Mouse (Mus musculus) heart, embryonic 13.5 days (tissue): ENCODE results near the gene Zscan25. TPM values are rescaled to one million over a fixed set of nuclear protein-coding genes. Genes with fewer than 3 reads are reported as not detected.
"Not testable (repeated sequence)": the region's sequence is repeated elsewhere in the genome, so short reads cannot be mapped to it uniquely, and the experiment has no call there.

Source experiments
- ATAC-seq: fragments of 200-750 bp; cut with Nextera tagmentation; 2 replicates; pipeline ENCODE4 v1.8.0; 2017; ENCODE audit warnings: moderate TSS enrichment; ENCODE audit not compliant: insufficient number of reproducible peaks, low FRiP score, low TSS enrichment; ENCODE audit errors: extremely low read depth
- H3K27ac ChIP-seq: fragments of 300-500 bp; sonication (generic); replicated peaks from 2 replicates; pipeline ENCODE4 v1.5.1; 2015; ENCODE audit warnings: moderate library complexity, mild to moderate bottlenecking, inconsistent platforms
- H3K27me3 ChIP-seq: fragments of 300-500 bp; sonication (generic); replicated peaks from 2 replicates; pipeline ENCODE4 v1.6.1; 2015; ENCODE audit warnings: mild to moderate bottlenecking, inconsistent platforms
- H3K36me3 ChIP-seq: fragments of 300-500 bp; sonication (generic); 2 replicates; pipeline ENCODE4 v1.6.1; 2015; ENCODE audit warnings: mild to moderate bottlenecking, inconsistent platforms
- H3K4me1 ChIP-seq: fragments of 300-500 bp; sonication (generic); 2 replicates; pipeline ENCODE4 v1.6.1; 2015; ENCODE audit warnings: inconsistent platforms
- H3K4me2 ChIP-seq: fragments of 300-500 bp; sonication (generic); 2 replicates; pipeline ENCODE4 v1.6.1; 2015; ENCODE audit warnings: inconsistent platforms, mild to moderate bottlenecking, moderate library complexity
- H3K4me3 ChIP-seq: fragments of 300-500 bp; sonication (generic); 2 replicates; pipeline ENCODE4 v1.5.1; 2015; ENCODE audit warnings: moderate library complexity, mild to moderate bottlenecking, inconsistent platforms
- H3K9ac ChIP-seq: fragments of 300-500 bp; sonication (generic); 2 replicates; pipeline ENCODE4 v1.6.1; 2015; ENCODE audit warnings: inconsistent platforms, mild to moderate bottlenecking, moderate library complexity
- H3K9me3 ChIP-seq: fragments of 300-500 bp; sonication (generic); 2 replicates; pipeline ENCODE4 v1.6.1; 2016; ENCODE audit warnings: inconsistent platforms
- WGBS: fragments of 180-500 bp; shearing (Covaris S2); methylation state at CpG from one replicate; pipeline ENCODE4 v1.1.7; 2015; ENCODE audit warnings: mixed read lengths; 5-methylcytosine and 5-hydroxymethylcytosine counted together
- polyA plus RNA-seq: library from polyadenylated mRNA; unstranded; fragments of >200 nt; fragmentation: Nextera tagmentation; extraction: Ambion mirVana; gene quantifications from 2 replicates; pipeline ENCODE4 v1.2.1, GENCODE M21; 2015

The Zscan25 gene
- polyA plus RNA-seq, 1 experiment from 2014 or later: 0.48 TPM

DNA sequence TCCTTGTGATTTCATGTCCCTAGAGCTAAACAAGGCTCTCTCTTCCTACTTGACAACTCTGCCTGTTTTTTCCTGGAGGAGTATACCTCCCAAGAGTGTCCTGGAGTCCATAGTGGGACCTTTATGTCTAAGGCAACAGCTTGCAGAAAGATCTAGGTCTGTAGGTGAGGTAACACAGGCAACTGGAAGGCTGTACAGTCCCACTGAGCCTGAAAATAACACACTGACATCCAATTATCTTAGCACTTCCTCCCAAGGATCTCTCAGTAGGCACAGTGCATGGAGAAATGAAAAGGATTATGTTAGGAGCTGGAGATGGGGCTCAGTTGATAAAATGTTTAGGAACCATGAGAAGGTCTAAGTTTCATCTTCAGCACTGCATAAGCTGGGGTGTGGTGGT, 20.2 kb downstream of the Zscan25 start:
- H3K36me3 ChIP-seq: peaks cover 3% of the 10 kb centered on the region; the same call in 1 of the 2 replicates
- H3K4me3 ChIP-seq: no peak overlapping the region
- H3K4me1 ChIP-seq: no peaks in the 10 kb centered on the region
- no peak overlapping the region for H3K4me2 ChIP-seq
- H3K27ac ChIP-seq: no peak overlapping the region
- no peak overlapping the region for H3K9ac ChIP-seq
- H3K9me3 ChIP-seq: no peaks in the 10 kb centered on the region
- ATAC-seq: no peak
- H3K27me3 ChIP-seq: no peaks in the 10 kb centered on the region

DNA sequence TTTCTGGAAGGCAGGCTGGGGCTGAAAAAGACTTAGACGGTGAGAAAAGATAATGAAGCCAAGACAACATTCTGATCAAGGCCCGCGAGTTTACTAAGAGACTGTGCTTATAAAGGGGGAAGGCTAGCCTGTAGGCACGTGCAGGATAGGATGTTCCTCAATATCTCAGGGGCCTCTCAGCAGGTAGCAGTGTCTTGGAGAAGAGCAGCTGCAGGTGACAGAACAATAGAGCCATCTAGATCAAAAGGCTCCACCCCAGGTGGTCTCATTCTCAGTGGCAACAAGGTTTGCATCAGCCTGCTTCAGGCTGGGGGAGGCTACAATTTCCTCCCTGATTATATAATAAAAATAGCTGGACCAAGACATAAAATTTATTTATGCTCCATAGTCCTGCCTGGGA, 21.5 kb downstream of the Zscan25 start:
- not testable (repeated sequence) for H3K27me3 ChIP-seq, H3K9me3 ChIP-seq, H3K4me3 ChIP-seq, H3K9ac ChIP-seq, H3K4me2 ChIP-seq, ATAC-seq, H3K4me1 ChIP-seq, H3K36me3 ChIP-seq, H3K27ac ChIP-seq
- 69% methylated on average over 4 of the region's 4 CpGs for WGBS

DNA sequence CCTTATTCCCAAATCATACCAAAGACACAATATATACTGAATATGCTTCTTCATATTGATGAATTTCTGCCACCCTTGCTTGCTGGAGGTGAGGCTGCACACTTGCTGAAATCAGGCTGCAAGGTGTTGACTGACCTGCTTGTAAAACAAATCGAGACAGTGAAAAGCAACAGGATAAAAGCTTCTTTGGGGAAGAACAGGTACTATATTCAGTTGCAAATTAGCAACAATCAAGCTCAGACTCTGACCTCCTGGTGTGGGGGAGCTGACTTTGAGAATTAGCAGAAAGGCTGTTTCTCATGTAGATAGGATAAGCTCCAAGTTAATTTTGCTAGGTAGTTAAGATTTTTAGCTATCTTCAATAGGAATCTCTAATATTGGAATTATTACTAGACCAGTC, 22.1 kb downstream of the Zscan25 start:
- Histone ChIP-seq H3K9ac (no peak overlapping the region), H3K9me3 (no peaks in the 10 kb centered on the region), H3K36me3 (no peaks in the 10 kb centered on the region), H3K4me1 (no peaks in the 10 kb centered on the region), H3K27me3 (no peaks in the 10 kb centered on the region), H3K27ac (no peak overlapping the region), H3K4me2 (no peak overlapping the region), H3K4me3 (no peak overlapping the region)
- ATAC-seq: no peak
- WGBS: 66% methylated on average over 1 of the region's 1 CpGs

DNA sequence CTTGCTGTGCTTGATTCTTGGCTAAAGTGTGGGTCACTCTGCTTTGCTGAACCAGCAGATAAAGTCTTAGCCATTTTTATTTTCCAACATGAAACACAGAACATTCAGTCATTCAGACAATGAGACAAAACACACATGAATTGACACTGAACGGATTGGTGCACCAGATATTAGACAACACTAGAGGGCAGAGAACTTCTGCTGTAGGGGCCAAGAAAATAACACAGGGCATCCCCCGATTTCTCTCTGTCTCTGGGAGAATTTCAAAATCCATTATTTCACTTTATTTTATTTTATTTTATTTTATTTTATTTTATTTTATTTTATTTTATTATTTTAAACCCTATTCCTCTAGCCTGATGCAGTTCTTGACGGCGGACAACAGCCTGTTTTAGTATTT, 26.7 kb downstream of the Zscan25 start:
- not testable (repeated sequence) for H3K9ac ChIP-seq, H3K4me3 ChIP-seq, H3K27me3 ChIP-seq, ATAC-seq, H3K9me3 ChIP-seq, H3K27ac ChIP-seq, H3K4me2 ChIP-seq, H3K36me3 ChIP-seq, H3K4me1 ChIP-seq
- 75% methylated on average over 4 of the region's 4 CpGs for WGBS

DNA sequence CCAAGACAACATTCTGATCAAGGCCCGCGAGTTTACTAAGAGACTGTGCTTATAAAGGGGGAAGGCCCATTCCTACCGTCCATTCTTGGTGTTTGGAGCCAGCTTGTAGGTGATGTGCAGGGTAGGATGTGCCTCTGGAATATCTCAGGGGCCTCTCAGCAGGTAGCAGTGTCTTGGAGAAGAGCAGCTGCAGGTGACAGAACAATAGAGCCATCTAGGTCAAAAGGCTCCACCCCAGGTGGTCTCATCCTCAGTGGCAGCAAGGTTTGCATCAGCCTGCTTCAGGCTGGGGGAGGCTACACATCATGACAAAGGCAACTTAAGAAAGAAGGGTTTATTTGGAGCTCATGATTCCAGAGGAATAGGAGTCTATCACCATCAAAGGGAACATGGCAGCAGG, 27.5 kb downstream of the Zscan25 start:
- not testable (repeated sequence) for H3K9ac ChIP-seq, H3K4me1 ChIP-seq, ATAC-seq, H3K4me3 ChIP-seq, H3K36me3 ChIP-seq, H3K9me3 ChIP-seq, H3K27me3 ChIP-seq, H3K27ac ChIP-seq, H3K4me2 ChIP-seq
- WGBS: 78% methylated on average over 3 of the region's 3 CpGs

DNA sequence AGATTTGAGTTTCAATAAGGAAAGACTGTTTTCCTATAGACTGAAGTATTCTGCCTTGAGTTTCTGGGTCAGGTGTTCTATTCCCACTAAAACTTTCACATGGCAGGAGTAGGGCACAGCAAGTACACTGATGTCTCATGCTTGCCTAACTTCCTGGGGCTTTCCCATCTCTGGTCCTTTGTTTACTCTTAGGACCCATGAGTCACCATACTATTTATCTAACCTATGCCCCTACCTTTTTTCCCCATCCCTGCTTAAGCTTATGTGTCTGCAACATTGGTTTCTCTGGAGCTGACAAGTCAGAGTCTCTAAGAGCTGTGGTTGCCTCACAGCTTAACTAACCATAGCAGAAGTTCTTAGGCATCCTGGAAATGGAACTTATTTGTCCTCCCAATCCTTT, 33.5 kb downstream of the Zscan25 start:
- Histone ChIP-seq H3K4me2 (no peak overlapping the region), H3K27me3 (no peaks in the 10 kb centered on the region), H3K27ac (no peak overlapping the region), H3K4me3 (no peak overlapping the region), H3K9ac (no peak overlapping the region), H3K9me3 (peaks cover 16% of the 10 kb centered on the region), H3K36me3 (no peaks in the 10 kb centered on the region), H3K4me1 (no peaks in the 10 kb centered on the region)
- no peak for ATAC-seq

DNA sequence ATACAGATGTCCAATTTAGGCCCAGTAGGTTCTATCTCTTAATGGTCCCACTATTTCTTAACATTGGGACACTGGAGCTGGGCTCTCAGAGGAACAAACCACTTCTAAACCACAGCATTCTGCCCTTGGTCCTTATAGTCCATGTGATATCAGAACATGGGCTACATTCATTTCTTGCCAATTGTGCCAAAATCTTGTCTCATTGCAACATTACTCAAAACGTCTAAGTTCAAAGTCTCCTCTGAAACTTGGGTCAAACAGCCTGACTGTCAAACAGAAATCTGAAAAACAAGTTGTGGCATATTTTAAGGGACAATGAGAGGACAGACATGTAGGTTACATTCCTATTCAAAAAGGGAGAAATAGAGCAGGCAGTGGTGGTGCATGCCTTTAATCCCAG, 36.8 kb downstream of the Zscan25 start:
- Histone ChIP-seq H3K4me2 (no peak overlapping the region), H3K27me3 (no peaks in the 10 kb centered on the region), H3K9ac (no peak overlapping the region), H3K27ac (no peak overlapping the region), H3K36me3 (no peaks in the 10 kb centered on the region), H3K4me3 (no peak overlapping the region), H3K9me3 (peaks cover 22% of the 10 kb centered on the region), H3K4me1 (no peaks in the 10 kb centered on the region)
- ATAC-seq: no peak
- 71% methylated on average over 1 of the region's 1 CpGs for WGBS

DNA sequence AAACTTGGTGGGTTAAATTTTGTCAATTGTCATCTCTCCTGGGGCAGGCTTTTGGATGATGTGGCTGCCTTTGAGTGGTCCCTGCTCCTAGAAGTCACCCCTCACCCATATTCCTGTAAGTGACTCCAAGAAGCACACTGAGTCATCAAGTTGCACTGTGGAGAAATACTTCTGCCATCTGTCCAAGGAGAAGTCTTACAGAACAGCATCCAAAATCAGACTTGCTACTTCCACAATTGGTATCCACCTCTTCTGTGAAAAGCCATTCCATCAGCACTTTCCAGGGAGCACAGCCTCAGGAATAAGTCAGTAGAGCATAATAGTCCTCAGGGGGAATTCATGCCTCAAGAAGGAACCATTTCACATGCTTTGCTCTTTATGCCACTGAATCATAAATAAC, 58.5 kb downstream of the Zscan25 start:
- not testable (repeated sequence) for H3K9ac ChIP-seq, H3K36me3 ChIP-seq, H3K4me2 ChIP-seq, ATAC-seq, H3K4me3 ChIP-seq, H3K9me3 ChIP-seq, H3K27ac ChIP-seq, H3K27me3 ChIP-seq, H3K4me1 ChIP-seq

Other genes with a start within 250 kb of the Zscan25 start
- not detected in 2 replicates for gene Gm4871, start 247.7 kb upstream of the Zscan25 start, polyA plus RNA-seq
- gene 1700018F24Rik, start 237.5 kb upstream of the Zscan25 start, polyA plus RNA-seq: not detected in 2 replicates
- 92.3 and 99.2 TPM in 2 replicates for gene Arpc1a, start 196.7 kb upstream of the Zscan25 start, polyA plus RNA-seq
- gene Kpna7, start 196.5 kb upstream of the Zscan25 start, polyA plus RNA-seq: not detected in 2 replicates
- gene Arpc1b, start 166.3 kb upstream of the Zscan25 start, polyA plus RNA-seq: 221 and 234 TPM in 2 replicates
- 62.4 and 62.6 TPM in 2 replicates for gene Pdap1, start 140.3 kb upstream of the Zscan25 start, polyA plus RNA-seq
- gene Bud31, start 140.1 kb upstream of the Zscan25 start, polyA plus RNA-seq: 135 and 150 TPM in 2 replicates
- gene Ptcd1, start 113.4 kb upstream of the Zscan25 start, polyA plus RNA-seq: 11.6 and 11.8 TPM in 2 replicates
- gene Cpsf4, start 113.3 kb upstream of the Zscan25 start, polyA plus RNA-seq: 27.4 and 28.8 TPM in 2 replicates
- 1,195 and 1,380 TPM in 2 replicates for gene Atp5j2, start 88.4 kb upstream of the Zscan25 start, polyA plus RNA-seq
- gene Zkscan14, start 78.6 kb upstream of the Zscan25 start, polyA plus RNA-seq: 6.8 and 6.9 TPM in 2 replicates
- gene Zkscan5, start 75.9 kb upstream of the Zscan25 start, polyA plus RNA-seq: 9.5 and 10.9 TPM in 2 replicates
- 26.0 and 30.0 TPM in 2 replicates for gene Zfp655, start 48.8 kb upstream of the Zscan25 start, polyA plus RNA-seq
- not detected in 2 replicates for gene Cyp3a57, start 64.8 kb downstream of the Zscan25 start, polyA plus RNA-seq
- gene Cyp3a16, start 189.2 kb downstream of the Zscan25 start, polyA plus RNA-seq: not detected in 2 replicates